Mouse (Mus musculus): ENCODE data around the gene Per2.

GRCm38 (mm10) chr1:91454366-91454765 lies 4.8 kb downstream of the Per2 start:
- no peak for TF ChIP-seq CTCF (IDR thresholded peaks at IDR 0.05; ENCODE audit: low read depth)
- TF ChIP-seq EP300 (IDR thresholded peaks at IDR 0.05; ENCODE audit: low read depth) = no peak

Measured in liver, embryonic 14.5 days (tissue).